Mouse (Mus musculus): ENCODE data around the gene Rasl10a.

- TF ChIP-seq EP300 (IDR thresholded peaks at IDR 0.05; ENCODE audit: low read depth) (no peak), CTCF (IDR thresholded peaks at IDR 0.05; ENCODE audit: low read depth) (no peak)
These were observed 51.5 kb downstream of the Rasl10a start for GRCm38 (mm10) chr11:5109441-5109840.
